Mouse (Mus musculus) stomach, postnatal 0 days (tissue): ENCODE measurements around the gene Slc6a1. TPM values are rescaled to one million over a fixed set of nuclear protein-coding genes. Genes with fewer than 3 reads are reported as not detected.

Experiments
- ATAC-seq: fragments of 200-750 bp; cut with Nextera tagmentation; 2 replicates; pipeline ENCODE4 v1.8.0; 2017; ENCODE audit not compliant: low FRiP score, low TSS enrichment
- DNase-seq: peaks from one replicate; pipeline ENCODE4 v3.0.0-alpha.2; 2016; ENCODE audit warnings: low spot score
- H3K27ac ChIP-seq: fragments of 300-500 bp; sonication (generic); replicated peaks from 2 replicates; pipeline ENCODE4 v1.5.1; 2014; ENCODE audit warnings: mild to moderate bottlenecking, control low read depth
- H3K27me3 ChIP-seq: fragments of 300-500 bp; sonication (generic); 2 replicates; pipeline ENCODE4 v1.6.1; 2014; ENCODE audit warnings: low read length; ENCODE audit not compliant: control insufficient read depth, insufficient read depth
- H3K36me3 ChIP-seq: fragments of 300-500 bp; sonication (generic); 2 replicates; pipeline ENCODE4 v1.6.1; 2014; ENCODE audit warnings: low read length, mixed read lengths; ENCODE audit not compliant: control insufficient read depth, insufficient read depth
- H3K4me1 ChIP-seq: fragments of 300-500 bp; sonication (generic); replicated peaks from 2 replicates; pipeline ENCODE4 v1.6.1; 2014; ENCODE audit warnings: antibody characterized with exemption; ENCODE audit not compliant: control insufficient read depth, insufficient read depth
- H3K4me2 ChIP-seq: fragments of 300-500 bp; sonication (generic); replicated peaks from 2 replicates; pipeline ENCODE4 v1.6.1; 2014; ENCODE audit warnings: low read depth, mild to moderate bottlenecking, control low read depth, moderate library complexity
- H3K4me3 ChIP-seq: fragments of 300-500 bp; sonication (generic); 2 replicates; pipeline ENCODE4 v1.5.1; 2014; ENCODE audit warnings: low read depth, low read length, control low read depth
- H3K9ac ChIP-seq: fragments of 300-500 bp; sonication (generic); 2 replicates; pipeline ENCODE4 v1.6.1; 2014; ENCODE audit warnings: mild to moderate bottlenecking, low read length, control low read depth, mixed read lengths
- H3K9me3 ChIP-seq: fragments of 300-500 bp; sonication (generic); 2 replicates; pipeline ENCODE4 v1.6.1; 2016; ENCODE audit warnings: low read length; ENCODE audit not compliant: control insufficient read depth
- CTCF ChIP-seq: IDR thresholded peaks from 2 replicates; pipeline ENCODE4 v1.5.1; 2016; ENCODE audit warnings: antibody characterized with exemption, low read depth, mild to moderate bottlenecking, moderate library complexity
- EP300 ChIP-seq: optimal IDR thresholded peaks from 2 replicates; pipeline ENCODE3; 2016; ENCODE audit warnings: antibody characterized with exemption
- WGBS: fragments of 180-500 bp; shearing (Covaris S2); extraction: QIAGEN DNeasy Blood & Tissue Kit; methylation state at CpG from one replicate; pipeline ENCODE4 v1.1.7; 2014; 5-methylcytosine and 5-hydroxymethylcytosine counted together
- polyA plus RNA-seq: library from polyadenylated mRNA; unstranded; fragments of >200 nt; fragmentation: Nextera tagmentation; extraction: Ambion mirVana; gene quantifications from 2 replicates; pipeline ENCODE4 v1.2.1, GENCODE M21; 2015

The Slc6a1 gene
- polyA plus RNA-seq: 0.07 TPM in 1 of 2 replicates, not detected in the other

- no peak within 1 kb of the TSS for H3K4me3 ChIP-seq
- no peaks in the 10 kb centered on the region for H3K9me3 ChIP-seq
- WGBS: 3% methylated on average over 41 of the region's 51 CpGs
- H3K27ac ChIP-seq: no peak within 1 kb of the TSS
- DNase-seq (peak; percentile 83), ATAC-seq (peak; percentile 93)
- 0 out of 2 replicates have a peak within 1 kb of the TSS, but pooled peaks have one; percentile 6 for H3K4me2 ChIP-seq
- H3K27me3 ChIP-seq: peaks cover 14% of the 10 kb centered on the region
- no peaks in the 10 kb centered on the region for H3K4me1 ChIP-seq
- TF ChIP-seq EP300 (no peak), CTCF (no peak)
- H3K9ac ChIP-seq: no peak within 1 kb of the TSS
- no peaks in the 10 kb centered on the region for H3K36me3 ChIP-seq
These were observed at the start of gene Slc6a1 for GRCm38 (mm10) chr6:114282469-114283277. TSS of gene Slc6a1 (plus strand) at chr6:114282635.

- Histone ChIP-seq H3K27me3 (no peaks in the 10 kb centered on the region), H3K36me3 (no peaks in the 10 kb centered on the region), H3K27ac (no peak overlapping the region), H3K4me3 (no peak overlapping the region), H3K9me3 (no peaks in the 10 kb centered on the region), H3K9ac (no peak overlapping the region), H3K4me2 (no peak overlapping the region), H3K4me1 (no peaks in the 10 kb centered on the region)
- no peak for DNase-seq
- ATAC-seq: no peak
- TF ChIP-seq EP300: no peak
- TF ChIP-seq CTCF: no peak
- WGBS: 24% methylated on average over 5 of the region's 6 CpGs
These were observed 43.4 kb upstream of the Slc6a1 start for GRCm38 (mm10) chr6:114238892-114239644.

- H3K36me3 ChIP-seq: no peaks in the 10 kb centered on the region
- TF ChIP-seq CTCF (no peak), EP300 (no peak)
- H3K4me2 ChIP-seq: no peak overlapping the region
- H3K9ac ChIP-seq: no peak overlapping the region
- DNase-seq: no peak
- H3K4me3 ChIP-seq: no peak overlapping the region
- no peak overlapping the region for H3K27ac ChIP-seq
- no peaks in the 10 kb centered on the region for H3K27me3 ChIP-seq
- no peaks in the 10 kb centered on the region for H3K9me3 ChIP-seq
- WGBS: 68% methylated on average over 11 of the region's 11 CpGs
- ATAC-seq: no peak
- H3K4me1 ChIP-seq: no peaks in the 10 kb centered on the region
These were observed 36.8 kb upstream of the Slc6a1 start for GRCm38 (mm10) chr6:114245665-114246064.

- TF ChIP-seq EP300 (no peak), CTCF (peak; percentile 96)
- H3K36me3 ChIP-seq: no peaks in the 10 kb centered on the region
- no peak overlapping the region for H3K27ac ChIP-seq
- peak; percentile 78 for DNase-seq
- no peaks in the 10 kb centered on the region for H3K9me3 ChIP-seq
- WGBS: 5% methylated on average over 5 of the region's 5 CpGs
- no peaks in the 10 kb centered on the region for H3K27me3 ChIP-seq
- H3K4me3 ChIP-seq: no peak overlapping the region
- no peaks in the 10 kb centered on the region for H3K4me1 ChIP-seq
- no peak overlapping the region for H3K9ac ChIP-seq
- H3K4me2 ChIP-seq: no peak overlapping the region
- no peak for ATAC-seq
These were observed 32.1 kb upstream of the Slc6a1 start for GRCm38 (mm10) chr6:114250311-114250710.

GRCm38 (mm10) chr6:114254927-114255326, 27.5 kb upstream of the Slc6a1 start:
- Histone ChIP-seq H3K36me3 (no peaks in the 10 kb centered on the region), H3K9me3 (no peaks in the 10 kb centered on the region), H3K27ac (no peak overlapping the region), H3K4me3 (no peak overlapping the region), H3K27me3 (no peaks in the 10 kb centered on the region), H3K9ac (no peak overlapping the region), H3K4me1 (no peaks in the 10 kb centered on the region), H3K4me2 (no peak overlapping the region)
- ATAC-seq (no peak), DNase-seq (no peak)
- TF ChIP-seq CTCF (no peak), EP300 (no peak)
- WGBS: 77% methylated on average over 14 of the region's 14 CpGs
